Mouse (Mus musculus) cerebellum, adult 2 months (tissue): Measurements from ENCODE around the gene Fam104a.

Experiments
- CTCF ChIP-seq: fragments of 200-500 bp; IDR thresholded peaks from 2 replicates; pipeline ENCODE4 v1.5.1; 2011; ENCODE audit warnings: low read depth, mild to moderate bottlenecking, control low read depth, low read length, moderate library complexity, borderline replicate concordance; ENCODE audit not compliant: insufficient read depth
- POLR2A ChIP-seq: fragments of 200-500 bp; IDR thresholded peaks from 2 replicates; pipeline ENCODE4 v1.6.1; 2011; ENCODE audit warnings: low read length, control low read depth, borderline replicate concordance; ENCODE audit not compliant: insufficient read depth

- TF ChIP-seq CTCF (no peak), POLR2A (no peak)
Observed at GRCm38 (mm10) chr11:113668857-113669256, 15.1 kb downstream of the Fam104a start.
